Mouse (Mus musculus) midbrain, embryonic 14.5 days (tissue): ENCODE data around the gene Gpr132. TPM values are rescaled to one million over a fixed set of nuclear protein-coding genes. Genes with fewer than 3 reads are reported as not detected.

Experiments used
- ATAC-seq: fragments of 200-750 bp; cut with Nextera tagmentation; 2 replicates; pipeline ENCODE4 v1.8.0; 2017; ENCODE audit warnings: moderate number of reproducible peaks, moderate library complexity; ENCODE audit not compliant: low FRiP score, low TSS enrichment
- DNase-seq: peaks from one replicate; pipeline ENCODE4 v3.0.0-alpha.2; 2015
- H3K27ac ChIP-seq: fragments of 300-500 bp; sonication (generic); replicated peaks from 2 replicates; pipeline ENCODE4 v1.5.1; 2014; ENCODE audit warnings: mild to moderate bottlenecking, low read depth, low read length, moderate library complexity
- H3K27me3 ChIP-seq: fragments of 300-500 bp; sonication (generic); 2 replicates; pipeline ENCODE4 v1.6.1; 2014; ENCODE audit warnings: low read length, control low read depth, mixed read lengths; ENCODE audit not compliant: control insufficient read depth, insufficient read depth
- H3K36me3 ChIP-seq: fragments of 300-500 bp; sonication (generic); 2 replicates; pipeline ENCODE4 v1.6.1; 2014; ENCODE audit warnings: low read length, control low read depth; ENCODE audit not compliant: control insufficient read depth, insufficient read depth
- H3K4me1 ChIP-seq: fragments of 300-500 bp; sonication (generic); 2 replicates; pipeline ENCODE4 v1.6.1; 2014; ENCODE audit warnings: mild to moderate bottlenecking, antibody characterized with exemption, low read length, control low read depth; ENCODE audit not compliant: control insufficient read depth, insufficient read depth
- H3K4me2 ChIP-seq: fragments of 300-500 bp; sonication (generic); 2 replicates; pipeline ENCODE4 v1.6.1; 2014; ENCODE audit warnings: mild to moderate bottlenecking, low read length, moderate library complexity
- H3K4me3 ChIP-seq: fragments of 300-500 bp; sonication (generic); replicated peaks from 2 replicates; pipeline ENCODE4 v1.5.1; 2014; ENCODE audit warnings: low read depth, low read length
- H3K9ac ChIP-seq: fragments of 300-500 bp; sonication (generic); replicated peaks from 2 replicates; pipeline ENCODE4 v1.6.1; 2014; ENCODE audit warnings: mild to moderate bottlenecking, low read length, moderate library complexity
- H3K9me3 ChIP-seq: fragments of 300-500 bp; sonication (generic); 2 replicates; pipeline ENCODE4 v1.6.1; 2016; ENCODE audit warnings: low read length, control low read depth, mixed read lengths; ENCODE audit not compliant: control insufficient read depth
- WGBS: fragments of 180-500 bp; shearing (Covaris S2); extraction: QIAGEN DNeasy Blood & Tissue Kit; methylation state at CpG from one replicate; pipeline ENCODE4 v1.1.7; 2014; 5-methylcytosine and 5-hydroxymethylcytosine counted together
- polyA plus RNA-seq: library from polyadenylated mRNA; unstranded; fragments of >200 nt; fragmentation: Nextera tagmentation; extraction: Ambion mirVana; gene quantifications from 2 replicates; pipeline ENCODE4 v1.2.1, GENCODE M21; 2014

Gpr132 gene
- polyA plus RNA-seq, 1 experiment from 2014 or later = 0.08 TPM

- ATAC-seq (no peak), DNase-seq (no peak)
- Histone ChIP-seq H3K4me1 (no peaks in the 10 kb centered on the region), H3K9ac (no peak overlapping the region), H3K36me3 (no peaks in the 10 kb centered on the region), H3K9me3 (no peaks in the 10 kb centered on the region), H3K4me3 (no peak overlapping the region), H3K4me2 (no peak overlapping the region), H3K27ac (no peak overlapping the region), H3K27me3 (no peaks in the 10 kb centered on the region)
- 57% methylated on average over 9 of the region's 9 CpGs for WGBS
Measured at GRCm38 (mm10) chr12:112861911-112862321, 6.1 kb downstream of the Gpr132 start.

DNA sequence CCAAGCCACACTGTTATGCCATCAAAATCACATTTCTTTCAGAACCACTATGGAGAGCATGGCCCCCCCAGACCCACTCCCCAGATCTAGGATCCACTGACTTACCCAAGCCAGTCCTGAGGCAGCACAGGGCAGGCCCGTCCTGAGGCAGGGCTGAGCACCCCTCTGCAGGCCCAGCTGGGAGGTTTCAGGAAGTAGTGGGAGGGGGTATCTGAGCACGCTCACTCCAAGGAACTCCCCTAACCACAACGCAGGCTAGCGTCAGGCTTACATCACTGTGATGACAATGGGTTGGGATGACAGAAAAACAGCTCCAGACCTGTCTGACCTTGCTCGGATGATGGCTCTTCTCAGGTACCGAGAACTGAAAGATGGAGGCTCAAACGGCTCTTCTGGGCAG, 7.3 kb downstream of the Gpr132 start:
- Histone ChIP-seq H3K36me3 (no peaks in the 10 kb centered on the region), H3K9ac (no peak overlapping the region), H3K27ac (no peak overlapping the region), H3K27me3 (no peaks in the 10 kb centered on the region), H3K4me2 (no peak overlapping the region), H3K4me3 (no peak overlapping the region), H3K9me3 (no peaks in the 10 kb centered on the region), H3K4me1 (no peaks in the 10 kb centered on the region)
- 75% methylated on average over 7 of the region's 7 CpGs for WGBS
- no peak for DNase-seq
- no peak for ATAC-seq

- 83% methylated on average over 8 of the region's 8 CpGs for WGBS
- DNase-seq (no peak), ATAC-seq (no peak)
- Histone ChIP-seq H3K27ac (no peak overlapping the region), H3K4me3 (no peak overlapping the region), H3K9me3 (no peaks in the 10 kb centered on the region), H3K4me2 (no peak overlapping the region), H3K9ac (no peak overlapping the region), H3K27me3 (no peaks in the 10 kb centered on the region), H3K36me3 (no peaks in the 10 kb centered on the region), H3K4me1 (no peaks in the 10 kb centered on the region)
Measured at GRCm38 (mm10) chr12:112859930-112860329, 8.1 kb downstream of the Gpr132 start.

GRCm38 (mm10) chr12:112858581-112859336, 9.3 kb downstream of the Gpr132 start:
- Histone ChIP-seq H3K4me3 (no peak overlapping the region), H3K9me3 (no peaks in the 10 kb centered on the region), H3K27me3 (no peaks in the 10 kb centered on the region), H3K9ac (no peak overlapping the region), H3K36me3 (no peaks in the 10 kb centered on the region), H3K4me2 (no peak overlapping the region), H3K27ac (no peak overlapping the region), H3K4me1 (no peaks in the 10 kb centered on the region)
- no peak for DNase-seq
- WGBS = 91% methylated on average over 9 of the region's 9 CpGs
- ATAC-seq = no peak

DNA sequence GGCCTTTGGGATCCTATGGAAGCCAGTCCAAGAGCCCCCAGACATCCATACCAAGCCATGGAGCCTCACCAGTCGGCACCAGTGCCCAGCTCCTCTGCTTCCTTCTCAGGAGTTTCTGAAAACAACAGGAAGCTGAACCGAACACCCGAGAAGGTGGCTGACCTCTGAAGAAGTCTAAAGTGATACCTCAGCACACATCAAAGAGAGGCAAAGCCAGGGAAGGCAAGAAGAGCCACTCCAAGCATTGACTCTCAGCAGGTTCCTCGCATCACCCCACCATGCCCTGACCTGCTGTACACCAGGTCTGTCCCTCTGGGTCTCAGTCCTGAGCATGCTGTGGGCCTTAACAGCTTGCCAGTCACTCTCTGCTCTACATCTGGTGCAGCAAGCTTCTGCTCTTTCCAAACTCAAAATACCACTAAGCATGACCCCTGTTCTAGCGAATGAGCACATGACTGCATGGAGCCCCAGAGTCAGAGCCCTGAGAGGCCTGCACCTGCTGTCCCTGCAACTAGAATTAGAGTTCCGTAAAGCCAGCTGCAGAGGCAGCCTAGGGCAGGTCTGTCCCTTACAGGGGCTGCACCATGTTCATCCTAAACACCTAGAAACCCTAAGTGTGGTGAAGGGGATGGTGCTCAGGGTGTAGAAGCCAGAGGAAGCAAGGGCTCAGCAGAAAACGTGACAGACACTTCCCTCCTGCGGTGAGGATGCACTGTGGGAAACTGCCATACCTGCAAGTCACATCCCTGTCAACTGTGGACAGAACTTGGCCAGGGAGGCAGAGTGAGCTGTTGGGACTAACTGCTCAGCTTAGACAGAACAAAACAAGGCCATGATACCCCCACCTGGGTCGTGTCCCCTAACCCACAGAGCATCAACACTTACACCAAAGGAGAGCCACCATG, 10.8 kb downstream of the Gpr132 start:
- no peak overlapping the region for H3K4me3 ChIP-seq
- no peaks in the 10 kb centered on the region for H3K27me3 ChIP-seq
- H3K27ac ChIP-seq = no peak overlapping the region
- no peaks in the 10 kb centered on the region for H3K36me3 ChIP-seq
- no peak for DNase-seq
- H3K4me1 ChIP-seq = no peaks in the 10 kb centered on the region
- ATAC-seq = no peak
- no peak overlapping the region for H3K9ac ChIP-seq
- H3K4me2 ChIP-seq = no peak overlapping the region
- 75% methylated on average over 9 of the region's 9 CpGs for WGBS
- H3K9me3 ChIP-seq = no peaks in the 10 kb centered on the region

DNA sequence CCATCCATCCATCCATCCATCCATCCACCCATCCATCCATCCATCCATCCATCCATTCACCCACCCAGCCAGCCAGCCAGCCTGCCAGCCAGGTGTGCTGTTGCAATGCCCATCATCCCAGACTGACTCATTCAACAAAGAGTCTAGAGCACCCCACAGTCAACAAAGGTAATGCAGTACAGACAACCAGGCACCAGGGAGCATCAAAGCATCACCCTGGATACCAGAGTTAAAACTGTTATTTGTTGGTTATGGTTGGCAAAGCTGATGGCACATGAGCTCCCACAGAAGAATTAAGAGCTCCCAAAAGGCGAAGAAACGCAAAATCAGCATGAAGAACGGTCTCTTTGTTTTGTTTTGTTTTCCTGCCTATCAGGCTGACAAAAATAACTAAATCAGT, 11.7 kb downstream of the Gpr132 start:
- Histone ChIP-seq H3K4me1 (no peaks in the 10 kb centered on the region), H3K9ac (no peak overlapping the region), H3K4me2 (no peak overlapping the region), H3K9me3 (no peaks in the 10 kb centered on the region), H3K27me3 (no peaks in the 10 kb centered on the region), H3K27ac (no peak overlapping the region), H3K36me3 (no peaks in the 10 kb centered on the region), H3K4me3 (no peak overlapping the region)
- 86% methylated on average over 3 of the region's 3 CpGs for WGBS
- ATAC-seq = no peak
- DNase-seq = no peak

DNA sequence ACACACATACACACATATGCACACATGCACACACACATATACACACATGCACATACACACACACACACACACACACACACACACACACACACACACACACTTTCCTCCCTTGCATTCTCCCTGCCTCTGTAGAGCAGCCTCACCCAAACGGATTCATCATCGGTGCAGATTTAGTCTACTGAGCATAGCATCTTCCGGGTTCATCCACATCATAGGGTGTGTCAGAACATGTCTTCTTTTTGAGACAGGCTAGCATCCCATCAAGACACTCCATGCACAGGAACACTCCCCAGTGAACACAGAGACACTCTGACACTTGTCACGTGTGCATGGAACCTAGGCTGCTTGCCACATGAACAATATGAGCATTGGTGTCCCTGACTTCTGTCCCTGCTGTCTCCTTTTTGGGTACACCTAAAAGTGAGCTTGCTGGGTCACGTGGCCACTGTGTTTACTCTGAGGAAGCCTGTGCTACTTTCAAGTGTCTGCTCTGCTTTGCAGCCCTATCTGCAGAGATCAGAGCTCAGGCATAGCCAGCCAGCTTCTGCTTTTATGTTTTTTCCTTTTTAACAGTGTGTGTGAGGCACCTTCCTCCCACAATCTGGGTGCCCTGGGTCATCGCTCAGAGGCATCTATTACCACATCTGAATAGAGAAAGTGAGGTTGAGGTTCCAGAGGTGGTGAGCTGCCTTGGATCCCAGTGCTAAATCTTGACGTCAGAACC, 13.3 kb downstream of the Gpr132 start:
- Histone ChIP-seq H3K27me3 (no peaks in the 10 kb centered on the region), H3K9me3 (no peaks in the 10 kb centered on the region), H3K9ac (no peak overlapping the region), H3K4me2 (no peak overlapping the region), H3K36me3 (no peaks in the 10 kb centered on the region), H3K4me3 (no peak overlapping the region), H3K27ac (no peak overlapping the region), H3K4me1 (no peaks in the 10 kb centered on the region)
- ATAC-seq = no peak
- no peak for DNase-seq
- 81% methylated on average over 7 of the region's 7 CpGs for WGBS

DNA sequence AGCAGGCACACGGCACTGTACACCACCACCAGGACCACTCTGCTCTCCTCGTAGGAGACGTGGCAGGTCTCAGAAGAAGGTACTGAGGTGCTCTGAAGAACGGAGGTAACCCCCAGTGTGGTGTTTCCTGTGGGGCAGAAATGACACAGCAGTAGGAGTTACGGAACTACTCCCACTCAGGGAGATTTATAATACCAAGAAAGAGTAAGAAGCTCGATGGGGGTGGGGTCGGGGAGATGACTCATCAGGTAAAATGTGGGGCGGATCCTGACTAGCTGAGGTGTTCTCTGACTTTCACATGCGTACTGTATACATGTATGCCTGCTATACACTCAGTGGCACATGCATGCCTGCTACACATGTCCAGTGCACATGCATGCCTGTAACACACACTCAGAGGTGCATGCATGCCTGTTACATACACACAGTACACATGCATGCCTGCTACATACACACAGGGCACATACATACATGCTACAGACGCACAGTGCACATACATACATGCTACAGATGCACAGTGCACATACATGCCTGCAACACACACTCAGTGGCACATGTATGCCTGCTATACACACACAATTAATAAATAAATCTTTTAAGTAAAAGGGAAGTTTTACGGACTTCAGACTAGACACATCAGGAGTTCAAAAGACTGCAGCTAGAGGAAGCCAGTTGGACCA, 14.8 kb downstream of the Gpr132 start:
- Histone ChIP-seq H3K36me3 (no peaks in the 10 kb centered on the region), H3K4me3 (no peak overlapping the region), H3K27ac (no peak overlapping the region), H3K4me1 (no peaks in the 10 kb centered on the region), H3K4me2 (no peak overlapping the region), H3K9me3 (no peaks in the 10 kb centered on the region), H3K9ac (no peak overlapping the region), H3K27me3 (no peaks in the 10 kb centered on the region)
- DNase-seq (no peak), ATAC-seq (no peak)
- WGBS = 89% methylated on average over 11 of the region's 11 CpGs
